ENCODE assay signal across 13 mouse cellular contexts in the genomic region with DNA sequence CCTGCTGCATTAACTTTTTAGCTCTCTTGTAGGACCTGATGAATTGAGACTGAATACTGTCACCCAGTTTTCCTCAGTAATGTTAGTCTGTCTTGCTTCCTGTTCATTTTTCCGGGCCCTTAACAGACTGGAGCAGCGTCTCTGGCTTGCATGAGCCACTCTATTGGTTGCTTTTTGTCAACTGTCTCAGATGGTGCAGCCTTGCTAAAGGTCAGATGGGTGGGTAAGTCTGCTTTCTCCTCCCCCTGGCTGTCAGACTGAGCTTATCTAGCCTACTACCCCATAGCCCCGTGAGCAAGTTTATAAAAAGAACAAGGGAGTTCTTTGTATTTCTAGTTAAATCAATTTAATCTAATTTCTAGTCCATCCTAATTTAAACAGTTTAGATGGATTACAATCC. TPM values are rescaled to one million over a fixed set of nuclear protein-coding genes. Genes with fewer than 3 reads are reported as not detected.
DNase-seq lines count a peak whose midpoint lies in the region; ATAC-seq and TF ChIP-seq lines count a peak whose summit lies in the region.
"Had no signal": no experiment of that assay in that cellular context is flagged by ENCODE, and none has a peak within 500 bp of the region (broad histone marks: within the 10 kb centered on the region; RNA-seq: fewer than 3 reads in every experiment).

No protein-coding gene starts in this region.

- WGBS in lung, postnatal 0 days, result 17% methylated on average over 3 of the region's 3 CpGs

- no peak overlapping the region for H3K4me3 ChIP-seq in lung, postnatal 0 days (ENCODE audit: low read depth, low read length)
- H3K4me3 ChIP-seq: erythroblast, embryonic 14.5 days had no signal

- H3K9me3 ChIP-seq in lung, postnatal 0 days (ENCODE audit: low read length), result no peaks in the 10 kb centered on the region

- no peak overlapping the region for H3K9ac ChIP-seq in lung, postnatal 0 days (replicated peaks; ENCODE audit: low read depth)

- no peaks in the 10 kb centered on the region for H3K4me1 ChIP-seq in lung, postnatal 0 days (ENCODE audit: insufficient read depth, low read depth, low read length)

- intact Hi-C loops in left cerebral cortex, postnatal 10 days (cut with DNase I), result no loop called here

- H3K4me2 ChIP-seq in lung, postnatal 0 days (replicated peaks; ENCODE audit: low read depth, low read length), result no peak overlapping the region

- no peaks in the 10 kb centered on the region for H3K27me3 ChIP-seq in lung, postnatal 0 days (replicated peaks; ENCODE audit: insufficient read depth, low read length)
- H3K27me3 ChIP-seq: Patski had no signal

- ATAC-seq in lung, postnatal 0 days, result peak; percentile 32; the same call in 1 of the 2 replicates
- peak; percentile 87 for ATAC-seq in megakaryocyte-erythroid progenitor cell, adult 5-6 weeks (replicated peaks; ENCODE audit: low FRiP score, low TSS enrichment, poor library complexity, severe bottlenecking)
- ATAC-seq: Patski had no signal

- H3K36me3 ChIP-seq in lung, postnatal 0 days (ENCODE audit: insufficient read depth, low read length), result no peaks in the 10 kb centered on the region; the same call in 1 of the 2 replicates

- TF ChIP-seq CTCF in lung, postnatal 0 days (IDR thresholded peaks at IDR 0.05), result no peak

- peak; percentile 27 to 74 for DNase-seq in adrenal gland, adult (ENCODE audit: inconsistent age in 2 of 2, low spot score in 1 of 2)
- no peak for DNase-seq in adrenal gland, postnatal 4 days (ENCODE audit: low spot score in 2 of 2)
- peak; percentile 17 for DNase-seq in lung, postnatal 0 days (ENCODE audit: low spot score)
- no peak for DNase-seq in lung, adult 18-20 months
- peak; percentile 40 for DNase-seq in induced T-regulatory cell, adult 2 months (ENCODE audit: low read depth)
- DNase-seq in left cerebral cortex, postnatal 10 days (ENCODE audit: extremely low spot score in 1 of 2, low spot score in 2 of 2), result no peak
- DNase-seq in T-cell, adult 2 months (ENCODE audit: low spot score), result no peak
- DNase-seq: cerebellum, adult 11 months; gastrocnemius, postnatal 14 days; left cerebral cortex, postnatal 4 days had no signal

- TF ChIP-seq EP300 in lung, postnatal 0 days (IDR thresholded peaks at IDR 0.05), result no peak

- no peak overlapping the region for H3K27ac ChIP-seq in lung, postnatal 0 days (ENCODE audit: low read length)

RNA-seq across cellular contexts. Expression of gene Scaf8, which starts 23.6 kb away (rescaled TPM):
- total RNA-seq in adrenal gland, postnatal 4 days (2021), result 10 to 100 TPM; 57.3 to 60.4 TPM
- polyA plus RNA-seq in lung, postnatal 0 days (2015; fragmentation: Nextera tagmentation; extraction: Ambion mirVana), result 9.8 and 11.7 TPM in 2 replicates
- total RNA-seq in megakaryocyte-erythroid progenitor cell, adult 5-6 weeks (2014; fragmentation: Nextera tagmentation), result 52.0 and 61.2 TPM in 2 replicates
- total RNA-seq in megakaryocyte-erythroid progenitor cell, adult 5-6 weeks (2017), result 40.1 and 52.9 TPM in 2 replicates
- 10 to 100 TPM; 59.9 TPM for total RNA-seq in left cerebral cortex, postnatal 10 days (2021)

Comparison
In these comparisons a context has a peak if more than half of its experiments do, and no peak if none do; other contexts are left out.
1. DNase-seq: peak in adrenal gland, adult (2 of 2), lung, postnatal 0 days (single experiment) and induced T-regulatory cell, adult 2 months (single experiment); none in adrenal gland, postnatal 4 days (0 of 2), lung, adult 18-20 months (0 of 2), left cerebral cortex, postnatal 10 days (0 of 2) and T-cell, adult 2 months (single experiment).